In genomic region chr1:166378431-166379012, GRCm38 (mm10) we compare ENCODE assay signal across 7 mouse cellular contexts. TPM values are rescaled to one million over a fixed set of nuclear protein-coding genes. Genes with fewer than 3 reads are reported as not detected.
DNase-seq lines count a peak whose midpoint lies in the region; ATAC-seq and TF ChIP-seq lines count a peak whose summit lies in the region.

No protein-coding gene starts in this region.

- H3K27ac ChIP-seq in lung, embryonic 14.5 days (ENCODE audit: low read depth) = peak overlapping the region; percentile 76; the same call in 1 of the 2 replicates
- H3K27ac ChIP-seq in embryonic facial prominence, embryonic 15.5 days (replicated peaks) = peak overlapping the region; percentile 85
- peak overlapping the region; percentile 92 for H3K27ac ChIP-seq in intestine, embryonic 16.5 days (ENCODE audit: low read length)
- peak overlapping the region; percentile 85 for H3K27ac ChIP-seq in neural tube, embryonic 15.5 days (replicated peaks)

- peak; percentile 0; the same call in 1 of the 2 replicates for ATAC-seq in lung, embryonic 14.5 days (ENCODE audit: insufficient read depth)
- no peak for ATAC-seq in embryonic facial prominence, embryonic 15.5 days (ENCODE audit: insufficient number of reproducible peaks, low FRiP score, low TSS enrichment, low read depth)
- ATAC-seq in intestine, embryonic 16.5 days = peak; percentile 89
- peak; percentile 7 for ATAC-seq in neural tube, embryonic 15.5 days (ENCODE audit: low FRiP score)

- 4% methylated on average over 21 of the region's 21 CpGs for WGBS in lung, embryonic 14.5 days
- WGBS in embryonic facial prominence, embryonic 15.5 days = 5% methylated on average over 21 of the region's 21 CpGs
- WGBS in intestine, embryonic 16.5 days = 4% methylated on average over 21 of the region's 21 CpGs
- WGBS in neural tube, embryonic 15.5 days = 7% methylated on average over 21 of the region's 21 CpGs

- no peaks in the 10 kb centered on the region for H3K27me3 ChIP-seq in lung, embryonic 14.5 days (ENCODE audit: insufficient read depth, low read length)
- no peaks in the 10 kb centered on the region for H3K27me3 ChIP-seq in embryonic facial prominence, embryonic 15.5 days
- H3K27me3 ChIP-seq in intestine, embryonic 16.5 days (replicated peaks; ENCODE audit: control insufficient read depth, insufficient read depth, low read length) = no peaks in the 10 kb centered on the region
- H3K27me3 ChIP-seq in neural tube, embryonic 15.5 days (replicated peaks) = no peaks in the 10 kb centered on the region

- peaks cover 15% of the 10 kb centered on the region for H3K36me3 ChIP-seq in lung, embryonic 14.5 days (ENCODE audit: insufficient read depth)
- H3K36me3 ChIP-seq in embryonic facial prominence, embryonic 15.5 days = peaks cover 6% of the 10 kb centered on the region
- H3K36me3 ChIP-seq in intestine, embryonic 16.5 days (ENCODE audit: control insufficient read depth, insufficient read depth, low read length) = 0 out of 2 replicates have a peak, but pooled peaks cover 3% of the 10 kb centered on the region
- H3K36me3 ChIP-seq in neural tube, embryonic 15.5 days = peaks cover 10% of the 10 kb centered on the region

- no peaks in the 10 kb centered on the region for H3K9me3 ChIP-seq in lung, embryonic 14.5 days (ENCODE audit: low read depth, low read length)
- no peaks in the 10 kb centered on the region for H3K9me3 ChIP-seq in embryonic facial prominence, embryonic 15.5 days (replicated peaks)
- no peaks in the 10 kb centered on the region for H3K9me3 ChIP-seq in intestine, embryonic 16.5 days (ENCODE audit: control insufficient read depth, low read length)
- no peaks in the 10 kb centered on the region for H3K9me3 ChIP-seq in neural tube, embryonic 15.5 days (replicated peaks)

- DNase-seq in lung, embryonic 14.5 days = no peak
- DNase-seq in lung, postnatal 36 days = no peak
- no peak for DNase-seq in left cerebral cortex, postnatal 36 days (ENCODE audit: low spot score in 2 of 2)
- DNase-seq in right cerebral cortex, adult 2 months (ENCODE audit: low spot score in 2 of 2) = no peak

- H3K9ac ChIP-seq in lung, embryonic 14.5 days = peak overlapping the region; percentile 65
- peak overlapping the region; percentile 65 for H3K9ac ChIP-seq in embryonic facial prominence, embryonic 15.5 days
- H3K9ac ChIP-seq in intestine, embryonic 16.5 days (ENCODE audit: low read depth, low read length) = peak overlapping the region; percentile 84
- peak overlapping the region; percentile 71 for H3K9ac ChIP-seq in neural tube, embryonic 15.5 days (replicated peaks)

- intact Hi-C loops in left cerebral cortex, postnatal 36 days (cut with DNase I) = loop anchor here (5.0 kb wide), 1 partner anchor 376 kb away; the partner anchor contains the start of gene Pou2f1

- 0 out of 2 replicates have a peak, but pooled peaks cover 7% of the 10 kb centered on the region for H3K4me1 ChIP-seq in lung, embryonic 14.5 days (ENCODE audit: insufficient read depth)
- peaks cover 18% of the 10 kb centered on the region for H3K4me1 ChIP-seq in embryonic facial prominence, embryonic 15.5 days
- peaks cover 20% of the 10 kb centered on the region for H3K4me1 ChIP-seq in intestine, embryonic 16.5 days (ENCODE audit: control insufficient read depth, insufficient read depth, low read length)
- peaks cover 25% of the 10 kb centered on the region for H3K4me1 ChIP-seq in neural tube, embryonic 15.5 days

- H3K4me2 ChIP-seq in lung, embryonic 14.5 days = peak overlapping the region; percentile 71
- H3K4me2 ChIP-seq in embryonic facial prominence, embryonic 15.5 days (replicated peaks) = peak overlapping the region; percentile 72
- peak overlapping the region; percentile 64 for H3K4me2 ChIP-seq in intestine, embryonic 16.5 days (ENCODE audit: low read depth, low read length)
- H3K4me2 ChIP-seq in neural tube, embryonic 15.5 days = peak overlapping the region; percentile 81

- TF ChIP-seq CTCF in lung, embryonic 14.5 days (IDR thresholded peaks at IDR 0.05; ENCODE audit: low read depth) = no peak

- peak overlapping the region; percentile 76 for H3K4me3 ChIP-seq in lung, embryonic 14.5 days (ENCODE audit: low read depth, low read length)
- peak overlapping the region; percentile 64 for H3K4me3 ChIP-seq in embryonic facial prominence, embryonic 15.5 days (replicated peaks)
- H3K4me3 ChIP-seq in intestine, embryonic 16.5 days (ENCODE audit: low read length) = peak overlapping the region; percentile 63
- H3K4me3 ChIP-seq in neural tube, embryonic 15.5 days (replicated peaks) = peak overlapping the region; percentile 98

RNA-seq across cellular contexts. Expression of gene Tada1, which starts 0.4 kb away (rescaled TPM):
- 62.2 and 65.6 TPM in 2 replicates for polyA plus RNA-seq in lung, embryonic 14.5 days (2014; fragmentation: Nextera tagmentation; extraction: Ambion mirVana)
- 52.2 and 53.6 TPM in 2 replicates for polyA plus RNA-seq in embryonic facial prominence, embryonic 15.5 days (2015; fragmentation: Nextera tagmentation; extraction: Ambion mirVana)
- 39.2 and 41.8 TPM in 2 replicates for polyA plus RNA-seq in intestine, embryonic 16.5 days (2015; fragmentation: Nextera tagmentation; extraction: Ambion mirVana)
- 69.3 and 72.4 TPM in 2 replicates for polyA plus RNA-seq in neural tube, embryonic 15.5 days (2015; fragmentation: Nextera tagmentation; extraction: Ambion mirVana)
- total RNA-seq in left cerebral cortex, postnatal 36 days (2021) = 10 to 100 TPM; 30.6 to 36.6 TPM

RNA-seq across cellular contexts. Expression of gene Pogk, which starts 31.1 kb away (rescaled TPM):
- 18.9 and 22.2 TPM in 2 replicates for polyA plus RNA-seq in lung, embryonic 14.5 days (2014; fragmentation: Nextera tagmentation; extraction: Ambion mirVana)
- polyA plus RNA-seq in embryonic facial prominence, embryonic 15.5 days (2015; fragmentation: Nextera tagmentation; extraction: Ambion mirVana) = 17.6 and 18.7 TPM in 2 replicates
- 6.6 and 7.9 TPM in 2 replicates for polyA plus RNA-seq in intestine, embryonic 16.5 days (2015; fragmentation: Nextera tagmentation; extraction: Ambion mirVana)
- 26.3 and 27.6 TPM in 2 replicates for polyA plus RNA-seq in neural tube, embryonic 15.5 days (2015; fragmentation: Nextera tagmentation; extraction: Ambion mirVana)
- 10 to 100 TPM; 33.9 to 36.7 TPM for total RNA-seq in left cerebral cortex, postnatal 36 days (2021)
